Mouse (Mus musculus) layer of hippocampus, adult 11-12 months (tissue): ENCODE data around the gene Cox8a.

ENCODE experiments used
- DNase-seq: peaks from one replicate; pipeline ENCODE4 v3.0.0; 2022; ENCODE audit warnings: low spot score

Gene Cox8a

GRCm38 (mm10) chr19:7217162-7217925 lies at the start of gene Cox8a:
TSS of gene Cox8a (minus strand) at chr19:7217616.
- DNase-seq: peak; percentile 97

DNA sequence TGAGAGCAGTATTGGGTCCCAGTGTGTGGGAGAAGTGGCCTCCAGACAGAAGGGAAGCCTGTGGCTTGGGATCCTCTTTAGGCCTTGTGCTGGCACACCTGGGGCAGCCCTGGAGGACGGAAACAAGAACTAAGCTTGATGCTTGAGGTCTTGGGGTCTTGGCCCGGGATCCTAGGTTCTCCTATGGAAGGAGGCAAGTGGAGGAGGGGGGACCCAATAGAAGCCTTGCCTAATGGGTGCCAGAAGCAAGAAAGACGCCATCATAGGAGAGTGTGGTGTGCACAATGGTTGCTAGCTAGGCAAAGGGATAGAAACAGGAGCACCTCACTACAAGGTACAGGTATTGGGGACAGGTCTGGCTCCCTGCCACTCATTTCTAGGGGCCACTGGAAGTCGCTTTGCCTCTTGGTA lies 49.0 kb upstream of the Cox8a start:
- DNase-seq: no peak

- no peak for DNase-seq
Measured at GRCm38 (mm10) chr19:7265478-7266191, 48.2 kb upstream of the Cox8a start.

GRCm38 (mm10) chr19:7264766-7265331 lies 47.4 kb upstream of the Cox8a start:
- no peak for DNase-seq

- peak; percentile 77 for DNase-seq
Measured at GRCm38 (mm10) chr19:7264088-7264765, 46.8 kb upstream of the Cox8a start.

DNA sequence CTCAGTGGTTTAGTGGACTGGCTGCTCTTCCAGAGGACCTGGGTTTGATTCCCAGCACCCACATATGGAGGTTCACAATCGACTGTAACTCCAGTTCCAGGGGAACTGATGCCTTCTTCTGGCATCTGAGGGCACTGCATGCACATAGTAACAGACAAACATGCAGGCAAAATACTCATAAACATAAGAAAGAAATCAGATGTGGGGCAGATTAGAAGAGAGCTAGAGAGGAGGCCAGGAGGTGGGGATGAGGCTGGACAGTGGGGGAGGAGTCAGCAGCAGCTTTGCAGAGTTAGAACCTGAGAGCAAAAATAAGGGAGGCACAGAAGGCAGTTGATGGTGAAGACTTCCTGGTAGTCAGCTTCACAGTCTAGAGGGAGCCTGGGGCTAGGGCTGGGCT lies 45.2 kb upstream of the Cox8a start:
- no peak for DNase-seq

- no peak for DNase-seq
Measured at GRCm38 (mm10) chr19:7261964-7262363, 44.5 kb upstream of the Cox8a start.

GRCm38 (mm10) chr19:7261476-7261875 lies 44.1 kb upstream of the Cox8a start:
- no peak for DNase-seq

DNA sequence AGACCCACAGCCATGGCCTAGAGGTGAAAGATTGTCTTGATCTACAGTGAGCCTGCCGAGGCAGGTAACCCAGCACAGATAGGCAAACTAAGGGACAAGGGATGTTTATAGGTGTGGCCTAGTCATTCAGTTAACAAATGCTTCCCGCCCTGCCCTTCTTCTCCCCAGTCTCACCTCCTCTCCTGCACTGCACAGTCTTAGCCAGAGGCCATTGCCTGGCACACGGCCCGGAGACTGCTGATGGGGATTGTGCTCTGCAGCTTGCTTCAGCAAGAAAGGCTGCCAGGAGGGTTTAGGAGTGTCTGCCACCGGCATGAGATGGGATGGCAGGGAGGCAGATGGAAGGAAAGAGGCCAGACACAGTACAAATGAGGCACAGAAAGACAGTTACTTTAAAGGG lies 40.5 kb upstream of the Cox8a start:
- DNase-seq: no peak

DNA sequence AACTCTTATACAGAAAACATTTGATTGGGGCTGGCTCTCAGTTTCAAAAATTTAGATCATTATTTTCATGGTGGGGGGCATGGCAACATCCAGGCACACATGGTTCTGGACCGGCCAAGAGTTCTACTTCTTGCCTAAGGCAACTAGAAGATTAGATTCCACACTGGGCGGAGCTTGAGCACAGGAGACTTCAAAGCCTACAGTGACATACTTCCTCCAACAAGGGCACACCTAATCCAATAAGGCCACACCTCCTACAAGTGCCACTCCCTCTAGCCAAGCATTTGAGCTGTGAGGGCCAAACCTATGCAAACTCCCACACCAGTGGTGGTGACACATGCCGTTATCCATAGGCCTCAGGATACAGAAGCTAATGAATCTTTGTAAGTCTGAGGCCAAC lies 28.6 kb upstream of the Cox8a start:
- no peak for DNase-seq

DNA sequence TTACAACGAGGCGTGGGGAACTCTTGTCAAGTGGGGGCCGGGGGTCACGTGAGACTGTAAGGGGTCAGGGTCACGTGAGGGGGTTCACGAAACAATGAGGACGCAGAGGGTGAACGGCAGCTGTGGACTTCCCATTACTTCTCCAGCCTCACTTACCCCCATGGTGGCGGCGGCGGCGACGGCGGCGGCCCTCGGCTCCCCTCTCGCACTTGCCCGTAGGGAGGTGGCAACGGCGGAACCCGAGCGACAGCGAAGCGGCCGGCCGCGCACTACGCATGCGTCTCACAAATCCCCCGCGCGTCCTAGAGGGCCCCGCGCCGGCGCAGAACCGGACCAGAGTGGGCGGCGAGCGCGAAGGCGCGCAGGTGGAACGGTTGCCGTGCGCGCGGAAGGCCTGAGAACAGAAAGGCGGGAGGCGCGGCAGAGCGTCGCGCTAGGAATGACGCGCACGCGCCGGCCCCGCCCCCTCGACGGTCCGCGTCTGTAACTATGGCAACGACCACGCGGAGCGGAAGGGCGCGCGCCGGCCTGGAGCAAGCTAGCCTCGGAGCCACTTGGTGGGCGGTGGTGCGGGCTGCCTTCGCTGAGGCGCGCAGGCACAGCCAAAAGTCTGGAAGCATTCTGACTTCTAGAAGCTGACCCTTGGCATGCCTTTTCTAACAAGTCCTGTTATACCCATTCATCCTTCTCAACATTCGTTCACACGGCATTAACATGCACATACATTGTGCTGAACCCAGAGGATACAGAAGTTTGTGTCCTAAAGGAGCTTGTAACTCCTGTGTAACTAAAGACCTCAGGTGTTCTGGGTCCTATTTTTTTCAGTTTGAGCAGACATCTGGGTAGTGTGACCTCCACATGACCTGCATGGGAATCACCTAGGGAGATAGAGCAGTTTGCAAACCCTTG lies 23.6 kb upstream of the Cox8a start, which contains the start of gene Naa40:
Gene Naa40 (minus strand): TSS at position 402 of the 909 bp plus-strand sequence.
- peak; percentile 92 for DNase-seq

GRCm38 (mm10) chr19:7240291-7240690 lies 22.9 kb upstream of the Cox8a start:
- DNase-seq: no peak

GRCm38 (mm10) chr19:7239574-7239973 lies 22.2 kb upstream of the Cox8a start:
- no peak for DNase-seq

- no peak for DNase-seq
Measured at GRCm38 (mm10) chr19:7236742-7237141, 19.3 kb upstream of the Cox8a start.

DNA sequence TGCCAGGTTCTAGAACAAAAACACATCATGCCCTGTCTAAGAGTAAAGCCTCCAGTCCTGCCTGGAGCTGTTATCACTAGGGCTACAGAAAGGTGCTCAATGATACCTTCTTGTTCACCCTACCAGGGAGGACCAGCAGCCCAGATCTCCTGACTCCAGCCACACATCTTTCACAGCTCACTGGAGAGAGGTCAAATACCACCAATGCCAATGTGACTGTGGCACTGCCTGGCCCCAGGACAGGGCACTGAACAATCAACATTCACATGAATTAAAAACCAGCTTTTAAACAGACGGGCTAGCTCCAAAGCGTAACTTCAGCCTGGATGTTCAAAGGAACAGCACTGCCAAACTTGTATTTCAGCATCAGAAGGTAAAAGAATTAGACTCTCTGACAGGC lies 18.6 kb upstream of the Cox8a start:
- no peak for DNase-seq

- no peak for DNase-seq
Measured at GRCm38 (mm10) chr19:7235461-7235860, 18.0 kb upstream of the Cox8a start.

DNA sequence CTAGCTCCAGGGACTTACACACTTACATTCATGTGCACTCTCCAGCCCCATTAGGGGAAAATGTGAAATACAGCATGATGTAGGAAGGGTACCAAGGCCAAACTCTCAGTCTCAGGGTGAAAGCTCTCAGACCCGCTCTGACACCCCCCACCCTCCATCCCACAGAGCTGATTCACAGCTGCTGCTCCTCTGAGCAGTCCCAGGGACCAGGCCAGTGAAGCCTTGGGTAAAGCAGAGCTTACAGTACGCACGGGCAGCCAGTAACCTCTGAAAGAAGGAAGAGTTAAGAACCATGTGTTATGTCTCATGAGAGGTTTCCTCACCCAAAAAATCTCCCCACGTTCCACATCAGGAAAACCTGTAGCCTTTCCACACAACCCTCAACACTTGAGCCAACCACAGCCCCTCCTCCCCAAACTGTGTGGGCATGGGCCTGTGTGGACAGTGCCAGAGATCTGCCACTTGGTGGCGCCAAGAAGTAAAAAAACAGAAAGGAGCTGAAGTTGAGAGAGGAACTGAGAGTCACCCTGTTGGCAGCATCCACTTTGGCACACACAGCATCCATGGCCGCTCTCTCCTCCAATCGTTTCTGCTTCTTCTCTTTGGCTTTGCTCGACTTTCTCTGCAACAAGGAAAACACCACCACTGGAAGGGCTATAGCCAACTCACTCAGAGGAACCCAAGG lies 17.3 kb upstream of the Cox8a start:
- peak; percentile 87 for DNase-seq

DNA sequence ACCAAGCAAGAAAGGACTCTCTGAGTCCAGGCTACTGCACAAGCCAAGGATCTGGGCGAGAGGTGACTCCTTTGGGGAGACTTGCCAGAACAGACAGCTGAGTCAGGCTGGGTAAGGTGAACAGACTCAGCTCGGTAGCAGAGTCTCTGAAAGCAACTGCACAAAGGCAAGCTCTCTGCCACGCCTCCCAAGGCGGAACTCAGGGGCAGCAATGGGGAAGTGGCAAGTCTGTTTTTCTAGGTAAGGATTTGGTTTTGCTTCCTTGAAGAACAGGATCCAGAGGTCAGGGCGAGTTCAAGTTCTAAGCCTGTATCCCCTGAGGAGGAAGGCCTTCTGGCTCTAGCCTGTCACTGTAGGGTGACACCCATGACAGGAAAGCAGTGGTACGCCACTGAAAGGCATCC lies 9.1 kb upstream of the Cox8a start:
- no peak for DNase-seq

DNA sequence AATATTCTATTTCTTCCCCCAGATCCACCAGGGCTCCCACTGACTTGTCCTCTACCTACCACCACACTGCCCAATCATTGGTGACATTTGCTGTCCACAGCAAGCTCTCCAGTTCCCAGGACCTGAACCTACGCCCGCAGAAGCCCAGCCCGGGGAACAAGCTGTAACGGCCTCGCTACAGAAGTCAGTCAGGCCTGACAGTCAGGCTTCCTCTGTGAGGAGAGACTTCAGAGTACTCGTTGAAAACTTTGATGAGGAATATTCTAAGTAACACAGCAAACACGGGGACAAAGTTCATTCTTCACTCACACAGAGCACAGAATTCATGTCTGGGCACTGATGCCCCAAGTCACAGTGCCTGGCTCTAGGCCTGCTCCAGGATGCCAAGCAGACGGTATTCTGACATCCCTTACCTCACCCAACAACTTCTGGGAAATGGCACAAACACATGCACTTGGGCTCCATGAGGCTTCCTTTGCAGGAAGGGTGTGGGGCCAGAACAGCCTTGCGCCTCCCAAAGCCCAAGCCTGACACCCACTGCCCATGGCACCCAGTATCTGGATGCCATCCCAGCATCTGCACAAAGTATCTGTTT lies 7.8 kb upstream of the Cox8a start:
- DNase-seq: no peak

DNA sequence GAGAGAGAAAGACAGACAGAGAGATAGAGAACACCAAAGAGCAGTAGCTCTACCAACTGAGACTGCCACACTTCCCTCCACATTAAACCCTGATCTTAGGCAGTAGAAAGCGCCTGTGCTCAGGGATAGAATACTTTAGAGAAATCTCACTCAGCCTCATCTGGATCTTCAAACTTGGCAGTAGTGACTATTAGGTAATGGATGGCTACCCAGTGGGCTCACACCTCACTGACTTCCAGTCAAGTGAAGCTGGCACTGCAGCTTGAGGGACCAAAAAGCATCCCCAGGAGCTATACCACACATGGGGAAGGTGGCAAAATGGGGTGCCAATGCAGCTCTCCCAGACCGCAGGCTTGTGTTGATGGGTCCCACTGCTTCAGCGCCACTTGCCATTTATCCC lies 6.8 kb upstream of the Cox8a start:
- DNase-seq: no peak

- no peak for DNase-seq
Measured at GRCm38 (mm10) chr19:7223488-7223887, 6.1 kb upstream of the Cox8a start.
